Mouse (Mus musculus): ENCODE data around the gene Slc34a1.

The Slc34a1 gene

GRCm38 (mm10) chr13:55444286-55444936 lies 46.4 kb downstream of the Slc34a1 start:
- DNase-seq (ENCODE audit: low spot score in 2 of 2) = no peak

- DNase-seq (ENCODE audit: low spot score in 2 of 2) = peak; percentile 99
These were observed 46.9 kb downstream of the Slc34a1 start, which contains the start of gene Grk6 for GRCm38 (mm10) chr13:55444937-55445315. TSS of gene Grk6 (plus strand) at chr13:55445072.

DNA sequence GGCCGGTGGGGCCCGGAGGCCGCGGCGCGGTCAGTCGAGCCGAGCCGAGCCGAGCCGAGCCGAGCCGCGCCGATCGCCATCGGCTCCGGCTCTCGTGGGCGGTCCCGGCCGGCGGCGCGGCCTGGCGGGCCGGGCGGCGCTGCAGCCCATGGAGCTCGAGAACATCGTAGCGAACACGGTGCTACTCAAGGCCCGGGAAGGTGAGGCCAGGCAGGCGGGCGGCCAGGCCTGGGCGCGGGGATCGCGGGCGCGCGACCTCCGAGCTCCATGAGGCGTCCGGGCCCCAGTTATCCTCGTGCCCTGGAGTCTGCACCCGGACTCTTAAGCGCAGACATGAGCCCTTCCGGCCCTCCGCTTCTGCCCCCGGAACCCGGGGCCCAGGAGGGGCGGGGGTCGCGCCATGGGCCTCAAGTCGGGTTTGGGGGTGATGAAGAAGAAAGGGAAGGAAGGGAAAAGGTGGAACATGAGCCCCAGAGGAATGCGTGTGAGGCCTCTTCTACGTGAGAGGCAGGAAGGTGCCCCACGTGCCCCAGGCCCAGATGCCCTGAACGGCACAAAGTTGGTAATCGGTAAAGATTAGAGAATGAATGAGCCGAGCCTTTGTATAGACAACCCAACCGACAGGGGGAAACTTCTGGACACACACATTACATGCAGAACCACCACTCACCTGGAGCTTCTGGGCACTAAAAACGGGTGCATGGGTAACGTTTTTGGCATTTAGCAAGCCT lies 47.5 kb downstream of the Slc34a1 start:
- DNase-seq (ENCODE audit: low spot score in 2 of 2) = no peak

- no peak for DNase-seq (ENCODE audit: low spot score in 2 of 2)
These were observed 48.6 kb downstream of the Slc34a1 start for GRCm38 (mm10) chr13:55446483-55447105.

GRCm38 (mm10) chr13:55447543-55447943 lies 49.6 kb downstream of the Slc34a1 start:
- no peak for DNase-seq (ENCODE audit: low spot score in 2 of 2)

- DNase-seq (ENCODE audit: low spot score in 2 of 2) = no peak
These were observed 50.1 kb downstream of the Slc34a1 start for GRCm38 (mm10) chr13:55448131-55448530.

- no peak for DNase-seq (ENCODE audit: low spot score in 2 of 2)
These were observed 51.2 kb downstream of the Slc34a1 start for GRCm38 (mm10) chr13:55449205-55449604.

GRCm38 (mm10) chr13:55449679-55450441 lies 51.9 kb downstream of the Slc34a1 start:
- DNase-seq (ENCODE audit: low spot score in 2 of 2) = no peak

- peak in 1 of 2 experiments; percentile 76 for DNase-seq (ENCODE audit: low spot score in 2 of 2)
These were observed 52.6 kb downstream of the Slc34a1 start for GRCm38 (mm10) chr13:55450511-55450980.

DNA sequence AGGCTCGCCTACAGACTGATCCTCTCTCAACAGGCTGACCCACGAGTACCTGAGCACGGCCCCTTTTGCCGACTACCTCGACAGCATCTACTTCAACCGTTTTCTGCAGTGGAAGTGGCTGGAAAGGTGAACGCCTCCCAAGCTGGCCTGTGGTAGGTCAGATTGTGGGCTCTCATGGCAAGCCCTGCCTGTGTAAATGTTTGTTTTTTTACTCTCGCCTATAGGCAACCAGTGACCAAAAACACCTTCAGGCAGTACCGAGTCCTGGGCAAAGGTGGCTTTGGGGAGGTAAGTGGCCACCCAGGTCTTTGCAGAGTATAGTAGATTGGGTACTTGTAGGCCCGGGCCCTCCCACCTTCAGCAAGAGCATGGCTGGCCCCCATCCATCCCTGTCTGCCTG lies 53.3 kb downstream of the Slc34a1 start:
- DNase-seq (ENCODE audit: low spot score in 2 of 2) = no peak

DNA sequence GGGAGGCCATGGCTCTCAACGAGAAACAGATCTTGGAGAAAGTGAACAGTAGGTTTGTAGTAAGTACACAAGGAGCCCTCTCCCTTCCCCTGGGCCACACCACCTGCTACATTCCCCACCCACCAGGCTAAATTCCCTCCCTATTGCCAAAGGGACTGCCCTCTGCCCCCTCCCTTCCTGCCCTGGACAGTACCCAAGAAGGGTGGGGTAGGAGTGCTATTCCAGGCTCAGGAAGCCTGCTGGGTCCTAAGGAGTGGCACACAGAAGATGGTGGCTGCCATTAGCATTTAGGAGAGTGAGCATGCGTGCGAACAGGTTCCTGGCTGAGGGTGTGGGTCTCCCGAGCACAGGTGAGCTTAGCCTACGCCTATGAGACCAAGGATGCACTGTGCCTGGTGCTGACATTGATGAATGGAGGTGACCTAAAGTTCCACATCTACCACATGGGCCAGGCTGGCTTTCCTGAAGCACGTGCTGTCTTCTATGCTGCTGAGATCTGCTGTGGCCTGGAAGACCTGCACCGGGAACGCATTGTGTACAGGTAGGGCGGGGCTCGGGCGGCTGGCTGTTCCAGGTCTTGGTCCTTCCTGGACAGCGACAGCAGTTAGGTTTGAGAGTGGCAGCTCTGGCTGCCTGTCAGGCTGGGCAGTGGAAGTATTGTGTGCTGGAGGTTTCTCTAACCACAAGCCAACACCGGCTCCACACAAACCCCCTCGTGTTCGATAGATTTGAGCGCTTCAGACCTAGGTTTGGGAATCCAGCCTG lies 54.0 kb downstream of the Slc34a1 start:
- DNase-seq (ENCODE audit: low spot score in 2 of 2) = no peak

GRCm38 (mm10) chr13:55462965-55463364 lies 65.0 kb downstream of the Slc34a1 start:
- no peak for DNase-seq (ENCODE audit: low spot score in 2 of 2)

- DNase-seq (ENCODE audit: low spot score in 2 of 2) = no peak
These were observed 65.5 kb downstream of the Slc34a1 start for GRCm38 (mm10) chr13:55463399-55464026.

- DNase-seq (ENCODE audit: low spot score in 2 of 2) = no peak
These were observed 66.3 kb downstream of the Slc34a1 start, which contains the start of gene Prr7 for GRCm38 (mm10) chr13:55464027-55464884. TSS of gene Prr7 (plus strand) at chr13:55464267.

DNA sequence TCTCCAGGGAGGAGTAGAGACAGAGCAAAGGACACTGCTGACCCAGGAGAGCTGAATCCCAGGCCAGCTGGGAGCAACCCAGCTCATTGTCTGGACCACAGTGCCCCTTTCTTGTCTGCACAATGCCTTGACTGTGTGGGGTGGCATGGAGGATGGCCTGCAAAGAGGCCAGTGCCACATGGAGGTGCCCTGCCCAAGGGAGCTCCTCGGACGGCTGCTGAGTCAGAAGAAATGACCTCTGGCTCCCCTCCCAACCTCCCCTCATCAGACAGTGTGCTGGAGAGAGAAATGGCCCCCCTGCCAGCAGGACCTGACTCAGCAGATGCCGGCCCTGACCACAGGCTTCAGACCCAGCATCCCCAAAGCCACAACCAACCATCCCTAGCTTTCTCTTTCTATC lies 67.2 kb downstream of the Slc34a1 start:
- DNase-seq (ENCODE audit: low spot score in 2 of 2) = no peak
